Comparison of ENCODE assay signal across 28 mouse cellular contexts in genomic region chr19:44500240-44500639, GRCm38 (mm10). TPM values are rescaled to one million over a fixed set of nuclear protein-coding genes. Genes with fewer than 3 reads are reported as not detected.
DNase-seq lines count a peak whose midpoint lies in the region; ATAC-seq and TF ChIP-seq lines count a peak whose summit lies in the region.
"Had no signal": no experiment of that assay in that cellular context is flagged by ENCODE, and none has a peak within 500 bp of the region (broad histone marks: within the 10 kb centered on the region; RNA-seq: fewer than 3 reads in every experiment).

No protein-coding gene starts in this region.

- H3K36me3 ChIP-seq in forebrain, embryonic 10.5 days (replicated peaks): peaks cover 22% of the 10 kb centered on the region
- H3K36me3 ChIP-seq in forebrain, embryonic 16.5 days (ENCODE audit: control insufficient read depth, insufficient read depth): no peaks in the 10 kb centered on the region
- H3K36me3 ChIP-seq in kidney, embryonic 15.5 days: no peaks in the 10 kb centered on the region
- no peaks in the 10 kb centered on the region for H3K36me3 ChIP-seq in kidney, postnatal 0 days (ENCODE audit: insufficient read depth, low read length)
- H3K36me3 ChIP-seq: embryonic facial prominence, embryonic 13.5 days; embryonic facial prominence, embryonic 15.5 days; forebrain, embryonic 15.5 days; G1E had no signal

- H3K9me3 ChIP-seq in forebrain, embryonic 10.5 days: no peaks in the 10 kb centered on the region
- no peaks in the 10 kb centered on the region for H3K9me3 ChIP-seq in forebrain, embryonic 16.5 days (ENCODE audit: control insufficient read depth, low read length)
- no peaks in the 10 kb centered on the region for H3K9me3 ChIP-seq in kidney, embryonic 15.5 days (replicated peaks)
- no peaks in the 10 kb centered on the region for H3K9me3 ChIP-seq in kidney, postnatal 0 days (replicated peaks; ENCODE audit: low read length)
- H3K9me3 ChIP-seq: embryonic facial prominence, embryonic 13.5 days; embryonic facial prominence, embryonic 15.5 days; forebrain, embryonic 13.5 days; forebrain, embryonic 15.5 days; G1E had no signal

- H3K4me1 ChIP-seq in forebrain, embryonic 10.5 days: peaks cover 78% of the 10 kb centered on the region
- H3K4me1 ChIP-seq in forebrain, embryonic 16.5 days (replicated peaks; ENCODE audit: control insufficient read depth, insufficient read depth, low read length): no peaks in the 10 kb centered on the region
- peaks cover 30% of the 10 kb centered on the region for H3K4me1 ChIP-seq in kidney, embryonic 15.5 days
- H3K4me1 ChIP-seq in kidney, postnatal 0 days (replicated peaks; ENCODE audit: insufficient read depth, low read length): no peaks in the 10 kb centered on the region
- H3K4me1 ChIP-seq: embryonic facial prominence, embryonic 13.5 days; embryonic facial prominence, embryonic 15.5 days; forebrain, embryonic 13.5 days; forebrain, embryonic 15.5 days had no signal

- no peak overlapping the region for H3K4me2 ChIP-seq in forebrain, embryonic 16.5 days (ENCODE audit: low read length)
- H3K4me2 ChIP-seq in kidney, embryonic 15.5 days: no peak overlapping the region
- H3K4me2 ChIP-seq in kidney, postnatal 0 days (ENCODE audit: low read length): no peak overlapping the region
- H3K4me2 ChIP-seq: embryonic facial prominence, embryonic 13.5 days; embryonic facial prominence, embryonic 15.5 days; forebrain, embryonic 13.5 days; forebrain, embryonic 15.5 days had no signal

- no peak overlapping the region for H3K9ac ChIP-seq in forebrain, embryonic 16.5 days (replicated peaks; ENCODE audit: low read depth, low read length)
- no peak overlapping the region for H3K9ac ChIP-seq in kidney, embryonic 15.5 days
- no peak overlapping the region for H3K9ac ChIP-seq in kidney, postnatal 0 days (ENCODE audit: low read depth, low read length)
- H3K9ac ChIP-seq: embryonic facial prominence, embryonic 13.5 days; embryonic facial prominence, embryonic 15.5 days; forebrain, embryonic 13.5 days; forebrain, embryonic 15.5 days had no signal

- WGBS in forebrain, embryonic 10.5 days: 43% methylated on average over 5 of the region's 5 CpGs
- WGBS in forebrain, embryonic 16.5 days: 29% methylated on average over 5 of the region's 5 CpGs
- WGBS in kidney, embryonic 15.5 days: 21% methylated on average over 5 of the region's 5 CpGs
- 25% methylated on average over 5 of the region's 5 CpGs for WGBS in kidney, postnatal 0 days

- no peak for TF ChIP-seq CTCF in kidney, postnatal 0 days (IDR thresholded peaks at IDR 0.05; ENCODE audit: low read depth)

- peak overlapping the region; percentile 53; the same call in 1 of the 2 replicates for H3K4me3 ChIP-seq in forebrain, embryonic 10.5 days
- no peak overlapping the region for H3K4me3 ChIP-seq in forebrain, embryonic 16.5 days (replicated peaks; ENCODE audit: low read length)
- H3K4me3 ChIP-seq in kidney, embryonic 15.5 days (replicated peaks): no peak overlapping the region
- no peak overlapping the region for H3K4me3 ChIP-seq in kidney, postnatal 0 days (replicated peaks; ENCODE audit: low read depth, low read length)
- H3K4me3 ChIP-seq: embryonic facial prominence, embryonic 13.5 days; embryonic facial prominence, embryonic 15.5 days; erythroblast, embryonic 14.5 days; forebrain, embryonic 13.5 days; forebrain, embryonic 15.5 days had no signal

- H3K27me3 ChIP-seq in forebrain, embryonic 10.5 days (ENCODE audit: poor library complexity, severe bottlenecking): peaks cover 100% of the 10 kb centered on the region
- H3K27me3 ChIP-seq in forebrain, embryonic 16.5 days (replicated peaks; ENCODE audit: control insufficient read depth, insufficient read depth, low read length): peaks cover 70% of the 10 kb centered on the region
- peaks cover 24% of the 10 kb centered on the region; the same call in 1 of the 2 replicates for H3K27me3 ChIP-seq in kidney, embryonic 15.5 days
- no peaks in the 10 kb centered on the region for H3K27me3 ChIP-seq in kidney, postnatal 0 days (ENCODE audit: insufficient read depth, low read length)

- no peak overlapping the region for H3K27ac ChIP-seq in forebrain, embryonic 10.5 days
- H3K27ac ChIP-seq in forebrain, embryonic 16.5 days (ENCODE audit: low read length): no peak overlapping the region
- peak overlapping the region; percentile 42; the same call in 1 of the 2 replicates for H3K27ac ChIP-seq in kidney, embryonic 15.5 days
- H3K27ac ChIP-seq in kidney, postnatal 0 days: no peak overlapping the region
- H3K27ac ChIP-seq: embryonic facial prominence, embryonic 13.5 days; embryonic facial prominence, embryonic 15.5 days; forebrain, embryonic 13.5 days; forebrain, embryonic 15.5 days had no signal

- DNase-seq in forebrain, embryonic 10.5 days (ENCODE audit: extremely low spot score, low spot score): no peak
- DNase-seq in kidney, adult 18-20 months: no peak
- DNase-seq in kidney, postnatal 0 days (ENCODE audit: low spot score): peak; percentile 72
- no peak for DNase-seq in kidney, postnatal 4 days
- DNase-seq: adrenal gland, adult 8-10 months; adrenal gland, postnatal 25 days; B cell, adult 2 months; cerebellum, adult 11 months; cerebellum, adult 18-20 months; cerebellum, adult 8-10 months; cerebellum, adult 9-11 months; cerebellum, postnatal 14 days; cerebellum, postnatal 36 days; embryo, embryonic 11 days had no signal

- ATAC-seq in forebrain, embryonic 16.5 days: no peak
- ATAC-seq in kidney, embryonic 15.5 days (replicated peaks; ENCODE audit: low FRiP score): peak; percentile 40; the same call in 1 of the 2 replicates
- ATAC-seq in kidney, postnatal 0 days (replicated peaks; ENCODE audit: low FRiP score, low read depth): no peak
- ATAC-seq: activated CD4-positive, CD25-positive, alpha-beta regulatory T cell, adult 4 months; CD4-positive, CD25-positive, alpha-beta regulatory T cell, adult 4 months; forebrain, embryonic 13.5 days; forebrain, embryonic 15.5 days; Patski had no signal

RNA-seq across cellular contexts. Expression of gene Wnt8b, which starts 7.0 kb away (rescaled TPM):
- 51.3 and 61.0 TPM in 2 replicates for polyA plus RNA-seq in forebrain, embryonic 10.5 days (2016; fragmentation: Nextera tagmentation; extraction: Ambion mirVana)
- polyA plus RNA-seq in forebrain, embryonic 16.5 days (2015; fragmentation: Nextera tagmentation; extraction: Ambion mirVana): 1.6 and 2.0 TPM in 2 replicates
- polyA plus RNA-seq in kidney, embryonic 15.5 days (2015; fragmentation: Nextera tagmentation; extraction: Ambion mirVana): 2.6 and 3.4 TPM in 2 replicates
- polyA plus RNA-seq in kidney, postnatal 0 days (2015; fragmentation: Nextera tagmentation; extraction: Ambion mirVana): 0.88 and 1.8 TPM in 2 replicates
- polyA plus RNA-seq: activated CD4-positive, CD25-positive, alpha-beta regulatory T cell, adult 4 months; CD4-positive, CD25-positive, alpha-beta regulatory T cell, adult 4 months; embryonic facial prominence, embryonic 15.5 days; erythroblast, embryonic 14.5 days; G1E had no signal

RNA-seq across cellular contexts. Expression of gene Sec31b, which starts 45.4 kb away (rescaled TPM):
- 0.88 and 1.7 TPM in 2 replicates for polyA plus RNA-seq in forebrain, embryonic 10.5 days (2016; fragmentation: Nextera tagmentation; extraction: Ambion mirVana)
- polyA plus RNA-seq in forebrain, embryonic 16.5 days (2015; fragmentation: Nextera tagmentation; extraction: Ambion mirVana): 0.07 and 0.16 TPM in 2 replicates
- 1.1 and 1.3 TPM in 2 replicates for polyA plus RNA-seq in kidney, embryonic 15.5 days (2015; fragmentation: Nextera tagmentation; extraction: Ambion mirVana)
- polyA plus RNA-seq in kidney, postnatal 0 days (2015; fragmentation: Nextera tagmentation; extraction: Ambion mirVana): 1.0 and 1.2 TPM in 2 replicates
- polyA plus RNA-seq: erythroblast, embryonic 14.5 days had no signal

RNA-seq across cellular contexts. Expression of gene Gm20538, which starts 52.4 kb away (rescaled TPM):
- not detected in 2 replicates for polyA plus RNA-seq in forebrain, embryonic 10.5 days (2016; fragmentation: Nextera tagmentation; extraction: Ambion mirVana)
- not detected in 2 replicates for polyA plus RNA-seq in forebrain, embryonic 16.5 days (2015; fragmentation: Nextera tagmentation; extraction: Ambion mirVana)
- not detected in 2 replicates for polyA plus RNA-seq in kidney, embryonic 15.5 days (2015; fragmentation: Nextera tagmentation; extraction: Ambion mirVana)
- 1.2 TPM in 1 of 2 replicates, not detected in the other for polyA plus RNA-seq in kidney, postnatal 0 days (2015; fragmentation: Nextera tagmentation; extraction: Ambion mirVana)
- polyA plus RNA-seq: brain, embryonic 14.5 days; CD4-positive, CD25-positive, alpha-beta regulatory T cell, adult 4 months; embryonic facial prominence, embryonic 11.5 days; embryonic facial prominence, embryonic 13.5 days; erythroblast, embryonic 14.5 days; forebrain, embryonic 11.5 days; forebrain, embryonic 13.5 days; forebrain, embryonic 15.5 days; G1E; Patski had no signal

RNA-seq across cellular contexts. Expression of gene Ndufb8, which starts 55.0 kb away (rescaled TPM):
- 595 and 612 TPM in 2 replicates for polyA plus RNA-seq in forebrain, embryonic 10.5 days (2016; fragmentation: Nextera tagmentation; extraction: Ambion mirVana)
- polyA plus RNA-seq in forebrain, embryonic 16.5 days (2015; fragmentation: Nextera tagmentation; extraction: Ambion mirVana): 376 and 452 TPM in 2 replicates
- polyA plus RNA-seq in kidney, embryonic 15.5 days (2015; fragmentation: Nextera tagmentation; extraction: Ambion mirVana): 599 and 609 TPM in 2 replicates
- polyA plus RNA-seq in kidney, postnatal 0 days (2015; fragmentation: Nextera tagmentation; extraction: Ambion mirVana): 963 and 1,015 TPM in 2 replicates

Comparison
In these comparisons a context has a peak if more than half of its experiments do, and no peak if none do; other contexts are left out.
1. RNA of gene Wnt8b, which starts 7.0 kb away (polyA plus RNA-seq): 51.3 to 61.0 TPM in forebrain, embryonic 10.5 days; 2.6 to 3.4 TPM in kidney, embryonic 15.5 days, 0.88 to 1.8 TPM in kidney, postnatal 0 days and 1.6 to 2.0 TPM in forebrain, embryonic 16.5 days; every median in the first group is over 10 times any median in the second.